Mouse (Mus musculus): ENCODE data around the gene Ptcra. TPM values are rescaled to one million over a fixed set of nuclear protein-coding genes. Genes with fewer than 3 reads are reported as not detected.

Gene Ptcra
- total and polyA plus RNA-seq, 3 experiments, result 0.17 to 0.56 (median 0.34) TPM

- 0 out of 2 replicates have a peak, but pooled peaks have one; percentile 33 for TF ChIP-seq MEF2A (IDR thresholded peaks at IDR 0.05; ENCODE audit: borderline replicate concordance, low read depth, low read length)
- TF ChIP-seq RCOR1 (conservative IDR thresholded peaks at IDR 0.05; ENCODE audit: low read depth, low read length), result 0 out of 2 replicates have a peak, but pooled peaks have one; percentile 29
- TF ChIP-seq TBP (conservative IDR thresholded peaks at IDR 0.05; ENCODE audit: low read depth, low read length), result peak; percentile 79
- no peak for TF ChIP-seq POLR2AphosphoS2 (IDR thresholded peaks at IDR 0.05; ENCODE audit: low read depth, low read length)
- TF ChIP-seq MYC (IDR thresholded peaks at IDR 0.05; ENCODE audit: low read depth, low read length), result peak; percentile 94
- no peak for TF ChIP-seq CTCF (conservative IDR thresholded peaks at IDR 0.05 in 1 of 2, IDR thresholded peaks at IDR 0.05 in 1 of 2; ENCODE audit: low read depth in 2 of 2, low read length in 2 of 2)
- 0 out of 2 replicates have a peak, but pooled peaks have one; percentile 12 for TF ChIP-seq MAFK (IDR thresholded peaks at IDR 0.05; ENCODE audit: insufficient replicate concordance, low read length)
- peak; percentile 98 for TF ChIP-seq BHLHE40 (IDR thresholded peaks at IDR 0.05; ENCODE audit: low read depth, low read length)
- peak; percentile 88 for TF ChIP-seq MAX (IDR thresholded peaks at IDR 0.05; ENCODE audit: low read length)
- no peak; the same call in 1 of the 2 replicates for TF ChIP-seq EP300 (IDR thresholded peaks at IDR 0.05; ENCODE audit: low read length)
- TF ChIP-seq MXI1 (IDR thresholded peaks at IDR 0.05; ENCODE audit: low read depth, low read length), result peak; percentile 96
- no peak for TF ChIP-seq PAX5 (IDR thresholded peaks at IDR 0.05; ENCODE audit: low read length)
- no peak for TF ChIP-seq MAZ (IDR thresholded peaks at IDR 0.05; ENCODE audit: low read depth, low read length)
- TF ChIP-seq ZKSCAN1 (IDR thresholded peaks at IDR 0.05; ENCODE audit: borderline replicate concordance, low read depth, low read length), result no peak
- TF ChIP-seq JUN (IDR thresholded peaks at IDR 0.05; ENCODE audit: insufficient read depth, low read depth, low read length), result no peak
- TF ChIP-seq SIN3A (IDR thresholded peaks at IDR 0.05; ENCODE audit: low read length), result peak; percentile 97
Measured at GRCm38 (mm10) chr17:46772404-46773277, 9.1 kb upstream of the Ptcra start, which contains the start of gene 2310039H08Rik (continued).

GRCm38 (mm10) chr17:46772038-46772403 lies 8.5 kb upstream of the Ptcra start:
- Histone ChIP-seq H3K4me1 (ENCODE audit: control insufficient read depth in 1 of 2, insufficient read depth in 2 of 2) (peaks cover 8 to 28% of the 10 kb centered on the region in 2 experiments), H3K79me2 (replicated peaks; ENCODE audit: control insufficient read depth, extremely low read depth, insufficient read depth, poor library complexity, severe bottlenecking) (no peaks in the 10 kb centered on the region; the same call in 1 of the 2 replicates), H3K9me3 (replicated peaks; ENCODE audit: low read length) (no peaks in the 10 kb centered on the region), H3K36me3 (replicated peaks in 1 of 2; ENCODE audit: control insufficient read depth in 1 of 2, insufficient read depth in 1 of 2, low read length in 1 of 2) (peaks cover 21 to 26% of the 10 kb centered on the region in 2 experiments), H3K27ac (ENCODE audit: insufficient read depth, low read depth) (peak overlapping the region; percentile 85; the same call in 1 of the 2 replicates), H3K27me3 (replicated peaks) (no peaks in the 10 kb centered on the region), H3K9ac (ENCODE audit: insufficient read depth, low read depth) (peak overlapping the region; percentile 64; the same call in 1 of the 2 replicates), H3K4me2 (ENCODE audit: insufficient read depth, low read depth, poor library complexity, severe bottlenecking) (peak overlapping the region; percentile 64), H3K4me3 (replicated peaks in 1 of 3; ENCODE audit: low read depth in 2 of 3, low read length in 2 of 3, poor library complexity in 1 of 3) (peak overlapping the region; percentile 67 to 88 (median 86))
- in situ Hi-C loops (cut with MboI; ENCODE audit: low pct_ligation_motif_present, low pct_unique_long_range_greater_than_20kb, low sequenced_read_pairs), result loop anchor here (5.0 kb wide), 2 partner anchors 35 to 120 kb away; partner anchors contain the start of gene Cul7
- no peak for DNase-seq (ENCODE audit: extremely low read depth)
- 0 out of 2 replicates have a peak, but pooled peaks have one; percentile 0 for TF ChIP-seq MAZ (IDR thresholded peaks at IDR 0.05; ENCODE audit: low read depth, low read length)
- TF ChIP-seq POLR2A (IDR thresholded peaks at IDR 0.05; ENCODE audit: low read depth, low read length), result no peak
- dilution Hi-C loops (cut with MboI; ENCODE audit: extremely low pct_ligation_motif_present, extremely low pct_unique_long_range_greater_than_20kb, low sequenced_read_pairs), result no loop called here
